Mouse (Mus musculus): ENCODE measurements at regions not wholly inside any gene's neighbourhood (a gene's known extent, or its start where the extent isn't known, plus 50 kb on each side); places are given as distances from the start of the nearest gene placed in this dataset.

- TF ChIP-seq CTCF (conservative IDR thresholded peaks at IDR 0.05; ENCODE audit: low read length), result peak; percentile 15; the same call in 1 of the 2 replicates
- no peak for TF ChIP-seq POU5F1 (IDR thresholded peaks at IDR 0.05; ENCODE audit: borderline replicate concordance, low read length)
- TF ChIP-seq NANOG (IDR thresholded peaks at IDR 0.05; ENCODE audit: borderline replicate concordance, low read length), result no peak
These were observed 377.0 kb upstream of the B3galt2 start for GRCm38 (mm10) chr1:143263263-143264038.

Measured in E14TG2a.4 (cell line).